Mouse (Mus musculus): ENCODE data around the gene Acadm. TPM values are rescaled to one million over a fixed set of nuclear protein-coding genes. Genes with fewer than 3 reads are reported as not detected.

The Acadm gene
- polyA plus RNA-seq, 1 experiment, result 3.3 TPM

GRCm38 (mm10) chr3:153957916-153958315 is 13.5 kb upstream of the Acadm start:
- TF ChIP-seq GATA1 (IDR thresholded peaks at IDR 0.05; ENCODE audit: low read length), result no peak

GRCm38 (mm10) chr3:153948176-153948575 is 3.7 kb upstream of the Acadm start:
- no peak for TF ChIP-seq GATA1 (IDR thresholded peaks at IDR 0.05; ENCODE audit: low read length)

DNA sequence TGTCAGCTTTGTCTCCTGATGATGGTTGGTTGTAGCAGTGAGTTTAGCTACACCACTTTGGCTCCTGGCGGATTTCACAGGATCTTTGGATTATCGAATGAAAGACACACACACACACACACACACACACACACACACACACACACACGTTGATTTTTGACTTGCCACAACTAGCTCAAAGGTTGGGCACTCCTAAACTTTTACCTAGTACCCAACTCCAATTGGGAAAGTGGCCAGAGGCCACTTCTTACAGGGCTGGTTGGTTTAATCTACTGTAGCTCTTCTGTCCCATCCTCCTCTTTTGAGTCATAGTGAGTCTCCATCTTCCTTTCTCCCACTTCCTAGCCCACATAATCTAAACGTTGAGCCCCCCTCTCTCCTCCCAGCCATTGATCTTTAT is 2.8 kb upstream of the Acadm start:
- TF ChIP-seq GATA1 (IDR thresholded peaks at IDR 0.05; ENCODE audit: low read length), result no peak

- TF ChIP-seq GATA1 (IDR thresholded peaks at IDR 0.05; ENCODE audit: low read length), result no peak
Observed at GRCm38 (mm10) chr3:153943901-153944334, 514 bp downstream of the Acadm start.

DNA sequence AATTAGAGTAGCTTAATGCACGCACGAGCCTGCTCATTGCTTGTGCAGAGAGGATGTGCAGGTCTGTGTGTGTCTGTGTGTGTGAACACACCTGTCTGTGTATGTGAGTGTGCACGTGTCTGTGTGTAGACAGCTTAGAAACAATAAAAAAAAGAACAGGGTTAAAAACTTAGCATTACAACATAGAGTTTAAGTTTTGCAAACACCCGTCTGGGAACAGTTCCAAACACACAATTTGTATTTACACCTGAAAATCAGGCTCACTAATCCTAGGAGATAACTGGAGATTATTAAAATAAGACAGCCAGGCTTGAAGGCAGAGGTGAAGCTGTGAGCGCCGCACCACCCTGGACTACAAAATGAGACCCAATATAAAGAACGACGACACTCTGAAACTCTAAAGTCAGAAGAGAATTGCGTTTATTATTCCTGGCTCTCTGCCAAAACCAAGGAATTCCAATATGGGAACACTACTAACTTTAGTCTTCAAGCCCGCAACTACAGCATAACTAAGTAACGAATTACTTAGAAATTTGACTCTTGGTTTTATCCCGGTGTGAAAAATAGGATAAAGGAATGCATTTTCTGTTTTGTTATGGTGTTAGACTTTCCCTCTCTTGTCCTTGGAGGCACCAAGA is 1.3 kb downstream of the Acadm start:
- no peak for TF ChIP-seq GATA1 (IDR thresholded peaks at IDR 0.05; ENCODE audit: low read length)

- no peak for TF ChIP-seq GATA1 (IDR thresholded peaks at IDR 0.05; ENCODE audit: low read length)
Observed at GRCm38 (mm10) chr3:153941613-153942012, 2.8 kb downstream of the Acadm start.

DNA sequence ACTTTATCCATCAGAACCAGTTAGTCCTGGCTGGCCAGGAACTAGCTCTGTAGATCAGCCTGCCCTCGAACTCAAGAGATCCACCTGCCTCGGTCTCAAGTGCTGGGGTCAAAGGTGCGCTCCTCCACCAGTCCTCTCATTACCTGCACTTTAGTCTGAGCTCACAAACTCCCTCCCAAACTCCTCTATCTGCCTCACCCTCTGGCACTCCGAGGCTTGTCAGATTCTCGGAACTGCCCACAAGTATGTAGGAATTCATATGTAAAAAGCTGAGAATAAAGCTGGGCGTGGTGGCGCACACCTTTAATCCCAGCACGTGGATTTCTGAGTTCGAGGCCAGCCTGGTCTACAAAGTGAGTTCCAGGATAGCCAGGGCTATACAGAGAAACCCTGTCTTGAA is 3.9 kb downstream of the Acadm start:
- TF ChIP-seq GATA1 (IDR thresholded peaks at IDR 0.05; ENCODE audit: low read length), result no peak

DNA sequence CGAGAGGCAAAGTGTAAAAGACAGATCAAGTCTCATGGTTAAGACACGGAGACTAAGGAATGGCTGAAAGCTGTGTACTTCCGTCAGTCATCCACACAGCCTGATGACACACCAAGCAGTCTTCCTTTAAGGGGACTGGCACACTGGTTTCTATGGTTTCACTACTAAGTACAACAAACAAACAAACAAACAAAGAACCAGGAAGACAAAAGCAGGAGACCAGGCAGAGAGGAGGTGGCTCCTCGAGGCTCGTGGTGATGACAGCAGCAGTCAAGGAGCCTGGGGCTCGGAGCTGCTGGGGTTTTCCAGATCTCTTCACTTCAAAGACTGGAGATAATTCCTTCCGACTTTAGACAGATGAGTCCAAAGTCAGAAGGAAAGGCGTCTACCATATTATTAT is 4.4 kb downstream of the Acadm start:
- TF ChIP-seq GATA1 (IDR thresholded peaks at IDR 0.05; ENCODE audit: low read length), result no peak

DNA sequence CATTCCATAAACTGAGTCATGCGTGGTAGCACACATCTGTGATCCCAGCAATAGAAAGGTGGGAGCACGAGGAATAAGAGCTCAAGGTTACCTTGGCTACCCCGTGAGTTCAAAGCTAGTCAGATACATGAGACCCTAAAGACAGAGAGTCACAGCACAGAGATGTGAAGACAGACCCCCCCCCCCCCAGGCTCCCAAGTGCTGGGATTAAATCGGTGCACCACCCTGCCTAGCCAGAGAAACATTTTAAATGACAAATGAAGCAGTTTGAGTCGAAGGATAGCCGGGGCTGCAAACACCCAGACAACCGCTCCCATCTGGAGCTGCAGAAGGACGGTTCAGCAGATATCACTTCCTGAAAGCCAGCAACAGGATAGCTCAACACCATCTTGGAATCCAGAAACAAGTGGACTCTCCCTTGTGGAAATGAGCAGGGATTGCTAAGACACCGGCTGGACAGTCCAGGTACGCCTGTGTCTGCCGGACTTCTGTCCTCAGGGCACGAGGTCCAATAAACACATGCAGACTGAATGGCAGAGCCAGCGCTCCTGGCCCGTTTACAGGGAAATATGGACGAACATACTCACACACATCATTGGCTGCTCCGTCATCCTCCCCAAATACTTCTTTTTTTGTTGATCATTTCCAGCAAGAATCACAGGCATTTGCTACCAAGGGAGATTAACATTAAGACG is 7.2 kb downstream of the Acadm start:
- TF ChIP-seq GATA1 (IDR thresholded peaks at IDR 0.05; ENCODE audit: low read length), result no peak

DNA sequence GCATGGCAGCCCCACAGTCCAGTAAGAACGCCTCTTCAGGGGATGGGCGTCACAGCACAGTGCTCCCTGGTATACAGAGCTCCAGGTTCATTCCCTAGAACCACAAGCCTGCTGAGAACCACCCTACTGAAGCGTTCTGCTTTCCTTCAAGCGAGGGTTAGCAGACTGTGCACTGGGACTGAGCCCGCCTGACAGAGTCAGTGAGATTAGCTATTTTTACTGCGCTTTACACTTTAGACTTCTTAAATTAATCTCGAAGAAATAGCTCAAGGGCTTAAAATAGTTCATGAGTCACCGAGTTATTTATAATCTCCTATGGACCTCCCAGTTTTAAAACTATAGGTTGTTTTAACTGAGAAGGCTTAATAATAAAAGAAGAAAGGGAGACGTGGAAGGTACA is 8.6 kb downstream of the Acadm start:
- TF ChIP-seq GATA1 (IDR thresholded peaks at IDR 0.05; ENCODE audit: low read length), result no peak

DNA sequence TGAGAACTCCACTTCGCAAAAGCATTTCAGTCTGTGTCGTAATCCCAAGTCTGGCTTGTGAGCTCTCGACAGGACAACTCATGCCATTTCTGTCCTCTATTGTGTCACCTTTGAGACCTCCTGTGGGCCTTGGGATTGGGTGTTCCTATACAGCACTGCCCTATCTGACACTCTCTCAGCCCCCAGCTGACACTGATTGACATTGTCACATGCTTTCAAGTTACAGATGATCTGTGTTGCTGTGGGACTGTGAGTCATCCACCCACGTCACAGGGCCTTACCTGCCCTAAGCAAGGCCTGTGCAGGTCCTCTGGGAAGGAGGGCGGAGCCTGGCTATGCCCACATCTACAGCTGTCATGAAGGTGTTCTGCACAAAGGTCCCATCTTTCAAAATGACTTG is 12.0 kb downstream of the Acadm start:
- no peak for TF ChIP-seq GATA1 (IDR thresholded peaks at IDR 0.05; ENCODE audit: low read length)

DNA sequence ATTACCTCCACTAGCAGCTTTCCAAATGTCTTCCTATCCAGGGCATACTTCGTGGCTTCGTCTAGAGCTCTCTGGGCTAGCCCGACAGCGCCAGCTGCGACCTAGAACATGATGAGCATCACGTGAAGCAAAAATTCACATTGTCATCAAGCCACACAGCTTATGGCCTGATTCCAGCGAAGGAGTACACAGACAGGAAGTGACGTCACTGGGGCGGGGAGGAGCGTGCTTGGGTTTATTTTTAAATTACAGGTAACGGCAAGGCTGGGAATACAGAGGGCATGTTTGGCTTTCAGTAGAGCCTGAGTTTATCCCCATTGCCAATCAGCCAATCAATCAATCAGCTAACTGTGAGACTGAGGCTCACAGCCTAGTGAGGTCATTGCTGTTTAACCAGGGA is 14.9 kb downstream of the Acadm start:
- TF ChIP-seq GATA1 (IDR thresholded peaks at IDR 0.05; ENCODE audit: low read length), result no peak

DNA sequence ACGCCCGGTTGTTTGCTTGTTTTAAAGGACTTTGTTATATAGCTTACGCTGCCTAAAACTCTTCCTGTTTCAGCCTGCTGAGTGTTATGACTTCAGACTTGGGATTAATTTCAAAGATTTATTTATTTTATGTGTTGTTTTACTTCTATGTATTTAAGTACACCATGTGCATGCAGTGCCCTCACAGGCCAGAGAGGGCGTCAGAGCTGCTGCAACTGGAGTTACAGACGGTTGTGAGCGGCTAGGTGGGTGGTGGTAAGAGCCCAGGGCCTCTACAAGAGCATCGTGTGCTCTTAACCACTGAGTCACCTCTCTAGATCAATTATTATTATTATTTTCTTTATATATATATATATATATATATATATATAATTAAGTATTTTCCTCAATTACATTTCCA is 18.1 kb downstream of the Acadm start:
- no peak for TF ChIP-seq GATA1 (IDR thresholded peaks at IDR 0.05; ENCODE audit: low read length)

DNA sequence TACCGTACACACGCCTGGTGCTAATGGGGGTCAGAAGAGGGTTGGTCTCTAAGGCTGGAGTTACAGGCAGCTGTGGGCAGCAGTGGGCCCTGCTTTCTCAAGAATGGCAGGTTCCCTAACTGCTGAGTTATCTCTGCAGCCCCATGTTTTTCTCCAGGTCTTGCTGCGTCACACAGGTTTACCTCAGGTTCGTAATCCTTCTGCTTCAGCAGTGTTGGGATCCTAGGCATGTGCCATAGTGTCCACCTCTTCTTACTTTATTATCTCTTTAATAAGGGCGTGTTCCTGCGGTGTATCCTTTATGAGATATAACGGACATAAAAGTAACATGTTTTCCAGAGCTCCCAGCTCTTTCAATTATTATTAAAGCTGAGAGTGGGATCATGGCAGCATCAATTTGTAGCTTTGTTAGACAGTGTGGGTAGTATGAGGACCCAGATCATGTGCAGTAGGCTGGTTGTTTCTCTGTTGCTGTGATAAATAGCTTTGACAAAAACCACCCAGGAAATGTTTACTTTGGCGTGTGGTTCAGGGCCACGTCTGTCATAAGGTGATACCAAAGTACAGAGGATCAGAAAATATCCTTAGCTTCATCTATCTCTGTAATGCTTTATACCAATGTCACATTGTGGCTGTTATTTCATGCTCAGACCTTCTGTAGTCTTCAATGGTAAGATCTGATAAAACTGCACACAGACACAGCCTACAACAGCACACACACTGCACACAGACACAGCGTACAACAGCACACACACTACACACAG is 23.1 kb downstream of the Acadm start:
- no peak for TF ChIP-seq GATA1 (IDR thresholded peaks at IDR 0.05; ENCODE audit: low read length)

- TF ChIP-seq GATA1 (IDR thresholded peaks at IDR 0.05; ENCODE audit: low read length), result no peak
Observed at GRCm38 (mm10) chr3:153917200-153917599, 27.2 kb downstream of the Acadm start.

DNA sequence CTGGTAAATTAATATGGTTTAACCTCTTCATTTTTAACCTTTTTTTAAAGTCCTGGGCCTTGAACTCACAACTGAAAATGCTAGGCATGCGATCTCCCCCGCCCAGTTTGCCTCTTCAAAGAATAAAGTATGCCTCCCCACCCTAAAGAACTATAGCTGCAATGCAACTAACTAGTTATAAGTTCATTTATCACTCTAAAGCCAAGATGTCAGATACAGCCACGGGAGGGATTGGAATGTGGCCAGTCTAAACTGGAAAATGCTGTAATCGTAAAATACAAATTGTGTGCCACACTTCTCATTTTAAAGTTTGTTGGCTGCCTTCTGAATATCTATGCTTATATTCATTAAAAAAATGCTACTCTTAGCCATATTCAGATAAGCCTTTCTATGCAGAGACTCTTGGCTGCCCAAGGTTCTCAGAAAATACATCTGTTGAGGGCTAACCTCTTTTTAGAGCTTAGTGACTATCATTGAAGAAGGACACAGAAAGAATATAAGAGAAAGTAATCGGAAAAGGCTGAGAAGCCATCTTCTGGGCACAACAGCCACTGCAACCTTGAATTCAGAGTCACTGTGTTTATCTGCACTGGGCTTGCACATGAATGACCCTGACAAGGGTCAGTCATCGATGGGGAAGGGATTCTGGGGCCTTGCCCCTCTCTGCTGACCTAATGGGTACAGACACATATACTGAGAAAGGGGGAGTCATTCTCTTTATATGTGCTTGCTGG is 30.8 kb downstream of the Acadm start:
- TF ChIP-seq GATA1 (IDR thresholded peaks at IDR 0.05; ENCODE audit: low read length), result no peak

All from G1E-ER4 (cell line).